In genomic region chr12:118198386-118199093, GRCm38 (mm10) we compare ENCODE assay signal across 8 mouse cellular contexts. TPM values are rescaled to one million over a fixed set of nuclear protein-coding genes. Genes with fewer than 3 reads are reported as not detected.
DNase-seq lines count a peak whose midpoint lies in the region; ATAC-seq and TF ChIP-seq lines count a peak whose summit lies in the region.

Gene Dnah11, minus strand, starts transcription at chr12:118199043.

- H3K9me3 ChIP-seq in erythroblast, embryonic 14.5 days (ENCODE audit: control insufficient read depth, low read length): no peaks in the 10 kb centered on the region
- H3K9me3 ChIP-seq in heart, embryonic 12.5 days (replicated peaks): no peaks in the 10 kb centered on the region
- H3K9me3 ChIP-seq in kidney, embryonic 15.5 days (replicated peaks): no peaks in the 10 kb centered on the region

- DNase-seq in B cell, adult 2 months: peak; percentile 48 to 51
- peak; percentile 62 for DNase-seq in liver, adult 2 months (ENCODE audit: extremely low read depth, low read depth, low spot score)
- DNase-seq in spleen, postnatal 4 days (ENCODE audit: low spot score in 2 of 2): peak; percentile 54 to 77

- peak within 1 kb of the TSS; percentile 96 for H3K4me2 ChIP-seq in heart, embryonic 12.5 days
- peak within 1 kb of the TSS; percentile 91 for H3K4me2 ChIP-seq in kidney, embryonic 15.5 days
- H3K4me2 ChIP-seq in myocyte (ENCODE audit: low read depth): peak within 1 kb of the TSS; percentile 59

- no peak within 1 kb of the TSS for H3ac ChIP-seq in myocyte (ENCODE audit: control insufficient read depth, insufficient read length)

- no peak within 1 kb of the TSS for H3K27ac ChIP-seq in brown adipose tissue, adult 24 weeks (replicated peaks; ENCODE audit: low read depth, low read length)
- H3K27ac ChIP-seq in heart, embryonic 12.5 days (ENCODE audit: poor library complexity, severe bottlenecking): no peak within 1 kb of the TSS
- H3K27ac ChIP-seq in kidney, embryonic 15.5 days: no peak within 1 kb of the TSS
- H3K27ac ChIP-seq in liver, adult 2 months (replicated peaks; ENCODE audit: insufficient read depth, low read depth, low read length): no peak within 1 kb of the TSS

- ATAC-seq in heart, embryonic 12.5 days (ENCODE audit: insufficient number of reproducible peaks, low FRiP score): peak; percentile 92
- ATAC-seq in kidney, embryonic 15.5 days (replicated peaks; ENCODE audit: low FRiP score): peak; percentile 100

- WGBS in heart, embryonic 12.5 days: under 1% methylated on average over 47 of the region's 47 CpGs
- WGBS in kidney, embryonic 15.5 days: under 1% methylated on average over 47 of the region's 47 CpGs
- under 1% methylated on average over 47 of the region's 47 CpGs for WGBS in liver, adult 2 months

- no peak for TF ChIP-seq CTCF in liver, adult 2 months (IDR thresholded peaks at IDR 0.05; ENCODE audit: low read depth, low read length)

- H3K4me1 ChIP-seq in brown adipose tissue, adult 24 weeks (ENCODE audit: control insufficient read depth, insufficient read depth, insufficient read length, low read length): no peaks in the 10 kb centered on the region
- peaks cover 5% of the 10 kb centered on the region for H3K4me1 ChIP-seq in erythroblast, embryonic 14.5 days (ENCODE audit: control insufficient read depth)
- H3K4me1 ChIP-seq in heart, embryonic 12.5 days (replicated peaks): peaks cover 5% of the 10 kb centered on the region; the same call in 1 of the 2 replicates
- peaks cover 6% of the 10 kb centered on the region; the same call in 1 of the 2 replicates for H3K4me1 ChIP-seq in kidney, embryonic 15.5 days
- H3K4me1 ChIP-seq in liver, adult 2 months (ENCODE audit: control insufficient read depth, insufficient read depth, low read length): no peaks in the 10 kb centered on the region

- H3K4me3 ChIP-seq in brown adipose tissue, adult 24 weeks (ENCODE audit: insufficient read depth, low read depth, low read length): peak within 1 kb of the TSS; percentile 39
- peak within 1 kb of the TSS; percentile 60 for H3K4me3 ChIP-seq in erythroblast, embryonic 14.5 days (replicated peaks)
- peak within 1 kb of the TSS; percentile 59 for H3K4me3 ChIP-seq in heart, embryonic 12.5 days
- peak within 1 kb of the TSS; percentile 53 for H3K4me3 ChIP-seq in kidney, embryonic 15.5 days (replicated peaks)
- H3K4me3 ChIP-seq in liver, adult 2 months (ENCODE audit: insufficient read depth, low read depth, low read length): peak within 1 kb of the TSS; percentile 54
- H3K4me3 ChIP-seq in myocyte: no peak within 1 kb of the TSS

- H3K79me2 ChIP-seq in liver, adult 2 months (ENCODE audit: control insufficient read depth, insufficient read depth, low read length): no peaks in the 10 kb centered on the region
- no peaks in the 10 kb centered on the region for H3K79me2 ChIP-seq in myocyte (ENCODE audit: control insufficient read depth, insufficient read depth)

- TF ChIP-seq POLR2A in liver, adult 2 months (IDR thresholded peaks at IDR 0.05; ENCODE audit: extremely low read depth, insufficient read depth, low read length): no peak
- no peak for TF ChIP-seq POLR2A in myocyte (IDR thresholded peaks at IDR 0.05; ENCODE audit: insufficient read length, low read depth)

- no peaks in the 10 kb centered on the region for H3K36me3 ChIP-seq in erythroblast, embryonic 14.5 days (ENCODE audit: control insufficient read depth)
- no peaks in the 10 kb centered on the region for H3K36me3 ChIP-seq in heart, embryonic 12.5 days
- no peaks in the 10 kb centered on the region for H3K36me3 ChIP-seq in kidney, embryonic 15.5 days
- no peaks in the 10 kb centered on the region for H3K36me3 ChIP-seq in liver, adult 2 months (ENCODE audit: control insufficient read depth, insufficient read depth, low read length)
- no peaks in the 10 kb centered on the region for H3K36me3 ChIP-seq in myocyte (ENCODE audit: control insufficient read depth, insufficient read depth)

- H3K9ac ChIP-seq in heart, embryonic 12.5 days: peak within 1 kb of the TSS; percentile 64
- H3K9ac ChIP-seq in kidney, embryonic 15.5 days: no peak within 1 kb of the TSS; the same call in 1 of the 2 replicates
- peak within 1 kb of the TSS; percentile 18; the same call in 1 of the 2 replicates for H3K9ac ChIP-seq in liver, adult 2 months (ENCODE audit: low read depth, low read length)

- peaks cover 47% of the 10 kb centered on the region for H3K27me3 ChIP-seq in erythroblast, embryonic 14.5 days (ENCODE audit: control insufficient read depth)
- peaks cover 44% of the 10 kb centered on the region for H3K27me3 ChIP-seq in heart, embryonic 12.5 days (replicated peaks)
- H3K27me3 ChIP-seq in kidney, embryonic 15.5 days: peaks cover 59% of the 10 kb centered on the region
- no peaks in the 10 kb centered on the region for H3K27me3 ChIP-seq in liver, adult 2 months (ENCODE audit: control insufficient read depth, insufficient read depth, low read length)
- no peaks in the 10 kb centered on the region for H3K27me3 ChIP-seq in myocyte (ENCODE audit: control insufficient read depth, insufficient read depth, insufficient read length)

TF ChIP-seq in myocyte, 11 proteins besides CTCF, POLR2A, EP300 and RAD21:
- no peak for TF ChIP-seq MYOG (IDR thresholded peaks at IDR 0.05; ENCODE audit: control insufficient read depth in 1 of 3, insufficient read depth in 1 of 3, insufficient read length in 2 of 3, low read depth in 2 of 3)
- TF ChIP-seq POLR2AphosphoS2 (IDR thresholded peaks at IDR 0.05; ENCODE audit: insufficient read length, low read depth): no peak
- no peak for TF ChIP-seq SRF (IDR thresholded peaks at IDR 0.05; ENCODE audit: control insufficient read depth, insufficient read length, low read depth)

RNA-seq across cellular contexts. Expression of gene Dnah11, which starts in this region (rescaled TPM):
- polyA plus RNA-seq in brown adipose tissue, adult 24 weeks (2012; ENCODE audit: insufficient read depth, insufficient read length, missing spikeins): not detected in 2 replicates
- not detected in 2 replicates for polyA plus RNA-seq in erythroblast, embryonic 14.5 days (2012)
- polyA plus RNA-seq in heart, embryonic 12.5 days (2016; fragmentation: Nextera tagmentation; extraction: Ambion mirVana): 0.03 and 0.10 TPM in 2 replicates
- polyA plus RNA-seq in kidney, embryonic 15.5 days (2015; fragmentation: Nextera tagmentation; extraction: Ambion mirVana): 0.35 and 0.47 TPM in 2 replicates
- 0.18 and 0.20 TPM in 2 replicates for total RNA-seq in liver, adult 2 months (2014; rRNA removed)
- 0.06 and 0.12 TPM in 2 replicates for polyA plus RNA-seq in liver, adult 2 months (2012; rRNA removed)
- polyA plus RNA-seq in myocyte (2012; fragmentation: generic; extraction: Trizol): not detected

Comparison
In these comparisons a context has a peak if more than half of its experiments do, and no peak if none do; other contexts are left out.
1. Peak in ATAC-seq, H3K4me3 ChIP-seq, H3K9ac ChIP-seq and H3K4me2 ChIP-seq in heart, embryonic 12.5 days; RNA of the gene not detected or under 1 TPM.
2. Peak in ATAC-seq, H3K4me3 ChIP-seq and H3K4me2 ChIP-seq in kidney, embryonic 15.5 days; RNA of the gene not detected or under 1 TPM.
3. Peak in DNase-seq, H3K4me3 ChIP-seq and H3K9ac ChIP-seq in liver, adult 2 months; RNA of the gene not detected or under 1 TPM.